Mouse (Mus musculus): ENCODE results near the gene Alkbh5.

DNA sequence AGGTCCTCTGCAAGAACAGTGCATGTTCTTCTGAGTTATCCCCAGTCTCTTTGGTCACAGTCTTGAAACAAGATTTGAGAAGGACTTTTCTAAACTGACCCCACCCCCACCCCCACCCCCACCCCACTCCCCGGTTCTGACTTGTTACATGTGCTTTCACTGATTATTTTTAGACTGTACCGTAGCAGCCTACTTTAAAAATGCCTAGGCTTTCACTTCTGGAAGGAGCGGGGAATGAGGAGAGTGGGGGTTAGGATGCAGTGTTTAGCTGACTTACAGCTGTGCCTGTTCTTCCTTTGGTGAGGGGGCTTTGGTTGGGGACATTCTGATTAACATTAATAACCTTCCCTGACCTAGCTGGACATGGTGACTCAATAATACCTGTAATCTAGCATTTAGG lies 11.9 kb downstream of the Alkbh5 start:
- TF ChIP-seq EP300 (IDR thresholded peaks at IDR 0.05; ENCODE audit: low read depth) = no peak
- no peak for TF ChIP-seq CTCF (IDR thresholded peaks at IDR 0.05; ENCODE audit: low read depth)

Measured in liver, postnatal 0 days (tissue).